Mouse (Mus musculus): Measurements from ENCODE around the gene Scrn1.

Scrn1 gene

DNA sequence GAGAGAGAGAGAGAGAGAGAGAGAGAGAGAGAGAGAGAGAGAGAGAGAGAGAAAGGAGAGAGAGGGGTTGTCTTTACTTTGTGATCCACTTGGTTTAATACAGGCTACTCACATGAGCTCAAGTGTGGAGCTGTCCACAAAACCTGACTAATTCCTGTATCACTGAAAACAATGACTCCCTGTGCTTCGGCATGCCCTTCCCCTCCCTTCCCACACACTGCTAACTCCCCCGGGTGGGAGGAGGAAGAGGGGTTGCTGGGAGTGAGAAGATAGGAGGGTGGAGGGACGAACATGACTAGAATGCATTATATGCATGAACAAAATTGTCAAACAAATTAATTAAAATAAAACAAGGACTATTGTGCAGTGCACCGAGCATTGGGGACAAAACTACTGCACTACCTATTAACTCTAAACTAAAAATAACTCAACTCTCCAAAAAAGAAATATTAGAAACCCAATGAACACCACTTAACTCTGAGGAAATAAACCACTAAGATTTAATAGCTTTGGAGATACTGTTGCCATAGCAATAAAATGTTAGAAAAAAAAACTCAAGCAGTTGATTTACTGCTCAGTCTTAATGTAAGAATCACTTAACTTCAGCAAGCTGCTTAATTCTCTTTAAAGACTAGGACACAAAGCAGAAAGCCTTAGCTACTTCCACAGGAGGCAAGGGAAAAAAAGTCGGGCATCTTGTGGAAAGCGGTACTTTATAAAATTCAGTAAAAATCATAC lies 7.1 kb upstream of the Scrn1 start:
- in situ Hi-C loops (cut with MboI; ENCODE audit: low sequenced_read_pairs) = no loop called here

DNA sequence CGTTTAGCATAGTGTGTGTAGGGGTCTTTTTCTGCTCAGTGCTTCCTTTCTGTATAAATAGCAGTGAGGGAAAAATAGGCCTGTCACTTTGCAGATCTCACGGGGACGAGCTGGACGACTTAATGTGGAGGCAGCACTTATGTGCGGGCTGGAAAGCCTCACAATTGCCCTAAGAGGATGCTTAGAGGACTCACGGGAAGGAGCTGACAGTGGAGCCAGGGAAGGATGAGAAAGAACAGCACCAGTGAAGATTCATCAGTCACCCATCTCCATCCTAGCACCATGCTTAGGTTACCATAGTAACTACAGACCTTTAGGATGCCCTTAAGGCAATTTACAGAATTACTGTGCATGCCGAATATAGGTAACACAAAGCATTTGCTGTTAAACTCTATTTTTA lies 3.5 kb upstream of the Scrn1 start:
- in situ Hi-C loops (cut with MboI; ENCODE audit: low sequenced_read_pairs) = no loop called here

DNA sequence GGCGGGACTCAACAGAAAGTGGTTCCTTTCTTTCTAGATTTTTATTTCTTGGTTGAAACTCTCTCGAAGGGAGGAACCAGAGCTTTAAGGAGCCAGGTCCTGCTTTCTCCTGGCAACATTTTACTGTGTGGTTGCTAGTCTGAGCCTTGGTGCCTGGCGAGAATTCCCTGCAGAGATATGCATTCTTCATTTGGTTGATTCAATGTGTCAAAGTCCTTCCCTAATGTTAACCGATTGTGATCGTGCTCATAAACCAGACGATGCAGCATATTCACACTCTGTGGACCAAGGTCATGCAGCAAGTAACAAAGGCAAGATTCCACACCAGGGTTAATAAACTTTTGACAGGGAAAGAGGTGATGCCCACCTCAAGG lies 244 bp upstream of the Scrn1 start:
- in situ Hi-C loops (cut with MboI; ENCODE audit: low sequenced_read_pairs) = no loop called here

DNA sequence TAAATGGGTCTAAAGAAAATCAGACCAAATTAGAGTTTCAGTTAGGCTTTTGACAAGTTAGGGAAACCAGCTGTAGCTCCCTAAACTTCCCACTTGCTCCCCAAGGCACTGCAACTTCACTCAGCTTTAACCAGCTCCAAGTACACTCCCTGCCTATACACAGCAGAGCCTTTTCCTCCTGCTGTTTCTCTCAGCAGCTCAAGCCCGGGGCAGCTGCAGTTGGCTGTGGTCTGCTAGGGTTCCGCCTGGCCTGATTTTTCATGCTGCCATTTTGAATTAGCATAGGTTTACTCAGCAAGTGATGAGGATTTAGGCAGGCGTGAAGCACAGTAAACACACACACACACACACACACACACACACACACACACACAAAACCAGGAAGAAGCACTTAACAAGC lies 1.3 kb downstream of the Scrn1 start:
- in situ Hi-C loops (cut with MboI; ENCODE audit: low sequenced_read_pairs) = no loop called here

DNA sequence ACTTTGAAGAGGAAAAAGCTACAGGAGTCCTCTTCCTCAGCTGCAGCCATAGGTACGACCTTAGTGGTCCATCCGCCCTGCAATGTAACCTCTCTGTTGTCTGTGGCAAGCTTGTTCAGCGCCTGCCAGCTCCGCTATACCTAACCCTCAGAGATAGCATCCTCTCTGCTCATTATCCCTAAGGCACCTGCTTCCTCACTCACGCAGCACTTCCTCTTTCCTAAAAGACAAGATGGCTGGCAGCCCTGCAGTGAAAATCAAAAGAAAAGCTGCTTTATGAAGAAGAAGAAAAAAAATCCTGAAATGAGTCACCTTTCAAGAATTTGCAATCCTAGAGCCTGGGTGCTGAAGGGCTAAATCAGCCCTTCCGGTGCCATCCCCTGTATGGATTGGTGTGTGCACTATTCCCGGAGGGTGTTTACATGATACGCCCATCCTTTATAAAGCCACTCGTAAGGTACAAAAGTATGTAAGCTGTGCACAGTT lies 1.7 kb downstream of the Scrn1 start:
- in situ Hi-C loops (cut with MboI; ENCODE audit: low sequenced_read_pairs) = no loop called here

DNA sequence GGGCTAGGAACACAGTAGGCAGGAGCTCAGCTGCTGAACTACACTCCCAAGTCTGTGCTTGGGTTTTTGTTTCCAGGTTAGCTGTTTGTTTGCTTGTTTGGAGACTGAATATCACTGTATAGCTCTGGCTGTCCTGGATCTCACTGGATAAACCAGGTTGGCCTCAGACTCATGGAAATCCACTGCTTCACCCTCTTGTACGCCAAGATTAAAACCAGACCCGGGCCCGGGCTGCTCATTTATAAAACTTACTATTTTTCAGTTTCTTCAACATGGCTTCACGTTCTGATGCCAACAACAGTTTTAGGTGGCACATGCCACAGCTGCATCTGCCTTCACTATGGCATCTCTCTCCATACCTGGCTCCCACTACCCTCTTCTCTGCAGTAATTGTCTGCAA lies 2.7 kb downstream of the Scrn1 start:
- in situ Hi-C loops (cut with MboI; ENCODE audit: low sequenced_read_pairs) = no loop called here

DNA sequence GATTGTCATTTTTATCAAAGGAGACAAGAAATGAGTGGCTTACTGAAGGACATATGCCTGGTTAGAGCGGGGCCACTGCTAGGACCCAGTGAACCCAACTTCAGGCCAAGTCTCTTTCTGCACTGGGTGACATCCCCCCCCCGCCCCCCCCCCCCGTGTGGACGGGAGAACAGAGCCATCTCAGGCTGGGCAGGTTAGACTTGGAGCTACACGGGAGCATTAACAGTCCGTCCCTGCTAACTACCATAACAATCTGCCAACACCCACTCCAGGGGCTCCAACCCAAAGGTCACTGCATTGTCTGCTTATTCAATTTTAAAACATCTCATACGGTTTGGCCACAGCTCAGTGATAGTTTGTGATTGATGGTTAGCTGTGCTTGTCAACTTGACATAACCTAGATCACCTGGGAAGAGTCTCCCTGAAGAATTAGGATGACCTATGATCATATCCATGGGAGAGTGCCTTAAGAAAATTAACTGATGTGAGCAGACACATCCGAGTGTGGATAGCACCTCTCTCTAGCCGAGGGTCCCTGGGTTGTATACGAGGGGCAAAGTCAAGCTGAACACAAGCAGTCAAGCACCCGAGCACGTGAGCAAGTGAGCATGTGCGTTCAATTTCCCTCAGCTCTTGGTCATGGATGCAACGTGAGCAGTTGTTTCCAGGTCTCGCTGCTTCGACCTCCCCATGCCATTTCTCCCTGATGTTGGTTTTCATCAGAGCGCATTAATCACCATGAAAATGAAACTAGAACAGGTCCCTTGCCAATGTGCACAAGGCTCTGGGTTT lies 4.1 kb downstream of the Scrn1 start:
- in situ Hi-C loops (cut with MboI; ENCODE audit: low sequenced_read_pairs) = no loop called here

DNA sequence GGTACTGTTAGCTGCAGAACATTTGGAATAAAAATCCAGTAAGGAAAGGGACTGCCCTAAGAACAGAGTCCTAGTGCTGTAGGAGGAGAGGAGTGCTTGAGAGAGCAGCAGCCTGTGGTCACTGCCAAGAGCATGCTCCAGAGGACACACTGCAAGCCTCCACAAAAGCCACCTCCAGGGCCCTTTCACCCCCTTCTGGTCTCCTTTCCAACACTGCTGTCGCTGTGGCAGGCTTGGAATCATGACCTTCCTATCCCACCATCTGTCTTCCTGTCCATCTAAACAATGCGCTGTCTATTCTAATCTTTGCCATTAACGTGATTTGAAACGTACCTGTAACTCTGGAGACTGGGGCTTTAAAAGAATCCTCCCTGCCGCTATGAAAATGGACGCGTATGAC lies 7.8 kb downstream of the Scrn1 start:
- in situ Hi-C loops (cut with MboI; ENCODE audit: low sequenced_read_pairs) = no loop called here

DNA sequence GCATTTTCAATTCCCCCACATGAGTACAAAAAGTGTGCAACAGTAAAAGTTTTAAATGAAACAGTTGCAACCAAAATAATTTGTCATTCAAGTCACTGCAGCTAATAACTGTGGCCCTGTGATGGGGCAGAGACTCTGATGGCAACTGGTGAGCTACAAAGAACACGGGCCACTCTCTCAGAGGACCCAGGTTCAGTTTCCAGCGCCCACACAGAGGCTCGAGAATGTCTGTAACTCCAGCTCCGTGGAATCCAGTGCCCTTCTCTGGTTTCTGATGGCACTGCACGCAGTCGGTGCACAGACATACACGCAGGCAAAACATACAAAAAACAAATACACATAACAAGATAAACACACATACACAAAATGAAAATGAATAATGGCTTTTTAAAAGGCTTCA lies 8.6 kb downstream of the Scrn1 start:
- in situ Hi-C loops (cut with MboI; ENCODE audit: low sequenced_read_pairs) = no loop called here

DNA sequence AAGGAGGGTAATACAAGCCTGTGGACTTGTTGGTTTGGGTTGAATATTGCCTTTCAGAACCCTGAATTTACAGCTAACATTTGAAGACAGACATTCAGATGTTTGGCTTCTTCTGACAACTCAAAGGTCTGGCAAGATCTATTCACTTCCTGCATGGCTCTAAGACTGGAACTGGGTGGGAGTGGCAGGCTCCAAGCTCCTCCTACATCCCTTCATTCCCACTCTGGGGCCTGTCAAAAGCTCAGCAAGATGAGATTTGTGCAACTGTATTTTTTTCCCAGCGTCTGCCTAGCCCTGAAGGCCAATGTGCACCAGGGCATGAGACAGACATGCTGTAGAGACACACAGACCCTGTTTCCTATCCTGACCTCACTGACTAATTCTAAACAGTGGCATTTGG lies 10.5 kb downstream of the Scrn1 start:
- in situ Hi-C loops (cut with MboI; ENCODE audit: low sequenced_read_pairs) = no loop called here

DNA sequence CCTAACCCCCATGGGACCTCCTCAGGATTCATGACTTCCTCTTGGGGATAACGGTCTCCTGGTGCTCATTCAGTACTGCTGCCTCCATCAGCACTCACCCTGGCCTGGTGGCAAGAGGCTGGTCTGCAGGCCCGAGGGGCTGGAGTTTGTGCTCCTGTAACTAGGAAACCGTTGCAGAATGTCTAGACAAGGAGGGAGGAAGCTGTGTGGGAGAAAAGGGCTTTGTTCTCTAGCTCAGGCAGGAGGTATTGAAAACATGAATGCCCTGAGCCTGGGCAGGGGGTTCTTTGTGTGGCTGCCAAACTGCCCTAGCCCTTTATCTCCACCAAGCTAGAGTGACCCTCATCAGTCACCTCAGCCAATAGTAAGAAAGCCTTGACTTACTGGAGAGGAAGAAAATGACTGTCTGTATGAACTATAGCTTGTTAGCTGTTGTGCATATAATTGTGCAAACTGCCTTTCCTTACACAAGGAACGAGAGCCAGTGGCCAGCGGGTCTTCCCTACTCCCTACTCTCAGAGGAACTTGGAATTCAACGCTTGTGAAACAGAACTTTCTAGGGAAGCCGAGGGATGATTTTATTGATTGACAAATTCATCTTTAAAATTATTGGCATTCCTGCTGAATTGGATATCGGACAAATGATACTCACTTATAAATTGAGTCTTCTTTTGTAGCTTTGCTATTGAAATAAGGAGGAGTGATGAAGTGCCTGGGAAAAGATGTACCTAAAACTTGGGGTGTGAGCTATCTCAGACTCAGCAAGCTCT lies 11.8 kb downstream of the Scrn1 start:
- in situ Hi-C loops (cut with MboI; ENCODE audit: low sequenced_read_pairs) = no loop called here

DNA sequence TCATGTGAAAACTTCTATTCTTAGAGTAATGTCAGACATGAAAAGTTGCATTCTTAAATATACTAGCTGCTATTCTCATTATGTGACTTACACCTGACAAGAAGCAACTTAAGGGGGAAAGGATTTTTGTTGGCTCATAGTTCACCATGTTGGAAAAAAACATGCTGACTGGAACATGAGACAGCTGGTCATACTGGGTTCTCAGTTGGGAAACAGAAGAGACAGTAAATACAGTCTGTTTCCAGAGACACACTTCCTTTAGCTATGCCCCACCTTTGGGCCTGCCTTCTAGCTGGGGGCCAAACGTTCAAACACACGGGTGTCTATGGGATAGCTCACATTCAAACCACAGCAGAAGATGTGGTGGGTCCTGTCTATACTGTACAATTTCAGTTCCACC lies 12.7 kb downstream of the Scrn1 start:
- in situ Hi-C loops (cut with MboI; ENCODE audit: low sequenced_read_pairs) = no loop called here

DNA sequence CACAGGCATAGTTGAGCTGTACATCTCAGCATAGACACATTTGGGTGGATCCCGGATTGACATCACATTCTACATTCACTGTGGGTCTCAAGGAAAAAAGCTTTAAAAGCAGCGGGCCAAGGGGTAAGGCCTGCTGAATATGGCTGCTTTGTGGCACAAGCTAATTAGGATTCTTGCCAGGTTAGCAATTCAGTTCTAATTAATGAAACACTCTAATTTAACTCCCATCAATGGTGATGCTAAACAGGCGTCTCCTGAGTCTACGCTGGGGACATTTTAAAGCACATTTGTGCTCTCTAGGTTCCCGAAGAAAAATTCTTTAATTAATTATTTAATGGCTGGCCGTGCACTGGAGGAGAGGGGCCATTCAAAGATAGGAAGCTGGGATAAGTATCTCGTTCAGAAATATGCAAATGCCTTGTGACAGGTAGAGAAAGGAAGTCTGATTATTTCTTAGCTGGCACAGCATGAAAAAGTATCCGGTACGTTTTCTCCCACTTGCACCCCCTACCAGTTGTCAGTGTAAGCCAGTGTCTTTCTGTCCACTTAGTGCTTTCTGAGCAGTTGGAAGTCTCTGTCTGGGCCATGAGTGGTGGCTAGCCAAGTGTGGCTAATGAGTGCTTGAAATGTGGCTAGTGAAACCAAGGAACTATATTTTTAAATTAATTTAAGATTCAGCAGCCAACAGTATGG lies 13.4 kb downstream of the Scrn1 start:
- in situ Hi-C loops (cut with MboI; ENCODE audit: low sequenced_read_pairs) = no loop called here

DNA sequence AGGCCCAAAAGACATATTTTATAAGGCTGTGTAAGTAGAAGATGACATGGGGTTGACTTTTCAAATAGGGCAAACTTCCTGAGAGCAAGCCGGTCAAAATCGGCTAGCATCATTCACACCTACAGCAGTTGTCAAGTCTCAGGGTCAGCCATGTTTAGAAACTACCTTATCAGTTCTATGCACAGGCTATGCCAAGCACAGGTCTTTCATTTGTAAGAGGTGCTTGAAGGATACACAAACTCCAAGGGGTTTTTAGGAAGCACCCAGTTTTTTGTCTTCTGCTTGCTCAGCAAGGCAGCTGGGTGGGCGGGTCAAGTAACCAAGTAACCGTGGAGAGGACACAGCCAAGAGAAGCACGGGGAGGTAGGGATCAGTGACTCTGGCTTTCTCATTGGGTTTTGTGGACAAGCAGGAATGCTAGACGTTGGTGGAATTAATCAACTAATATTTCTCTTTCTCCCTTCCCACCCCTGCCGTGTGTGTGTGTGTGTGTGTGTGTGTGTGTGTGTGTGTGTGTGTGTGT lies 15.4 kb downstream of the Scrn1 start:
- in situ Hi-C loops (cut with MboI; ENCODE audit: low sequenced_read_pairs) = no loop called here

DNA sequence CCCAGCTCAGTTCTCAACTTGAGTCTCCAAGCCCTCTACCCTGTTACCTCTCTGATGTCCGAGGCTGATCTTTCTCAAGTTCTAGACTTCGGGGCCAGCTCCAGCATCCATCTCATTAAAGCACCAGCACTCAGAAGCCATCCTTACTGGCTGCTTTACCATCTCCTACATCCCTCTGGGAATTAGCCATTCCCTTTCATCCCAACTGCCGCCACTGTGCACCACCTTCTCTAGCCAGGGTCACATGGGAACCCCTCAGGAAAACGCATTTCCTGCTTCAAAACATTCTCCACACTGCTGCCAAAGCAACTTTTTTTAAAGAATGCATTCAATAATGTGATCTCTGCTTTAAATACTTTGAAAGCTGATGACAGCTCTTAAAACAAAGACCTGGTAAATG lies 17.0 kb downstream of the Scrn1 start:
- in situ Hi-C loops (cut with MboI; ENCODE audit: low sequenced_read_pairs) = no loop called here

DNA sequence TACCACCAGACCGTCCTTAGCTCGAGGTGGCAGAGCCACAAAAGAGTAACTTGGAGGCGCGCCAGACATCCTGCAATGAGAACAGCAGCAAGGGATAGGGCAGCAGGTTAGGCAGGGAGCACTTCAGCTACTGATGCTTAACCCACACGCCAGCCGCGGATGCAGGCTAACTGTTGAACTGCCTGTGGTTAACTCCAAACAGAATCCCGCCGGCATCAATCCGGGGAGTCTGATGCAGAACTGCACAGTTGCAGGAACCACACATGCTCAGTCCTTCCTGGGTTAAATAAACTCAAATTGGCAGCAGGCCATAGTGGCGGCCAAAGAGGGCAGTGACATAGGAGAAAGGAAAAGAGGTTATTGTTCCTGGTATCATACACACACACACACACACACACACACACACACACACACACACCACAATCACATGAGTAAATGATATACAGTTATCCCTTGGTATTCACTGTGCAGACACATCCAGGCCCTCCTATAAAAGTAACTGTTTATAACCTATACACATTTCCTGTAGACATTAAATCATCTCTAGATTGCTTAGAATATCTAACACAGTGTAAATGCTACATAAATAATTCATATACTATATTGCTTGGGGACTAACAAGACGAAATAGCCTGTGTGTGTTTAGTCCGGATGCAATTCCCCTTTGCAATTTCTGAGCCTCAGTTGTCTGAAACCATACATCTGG lies 17.8 kb downstream of the Scrn1 start:
- in situ Hi-C loops (cut with MboI; ENCODE audit: low sequenced_read_pairs) = no loop called here

DNA sequence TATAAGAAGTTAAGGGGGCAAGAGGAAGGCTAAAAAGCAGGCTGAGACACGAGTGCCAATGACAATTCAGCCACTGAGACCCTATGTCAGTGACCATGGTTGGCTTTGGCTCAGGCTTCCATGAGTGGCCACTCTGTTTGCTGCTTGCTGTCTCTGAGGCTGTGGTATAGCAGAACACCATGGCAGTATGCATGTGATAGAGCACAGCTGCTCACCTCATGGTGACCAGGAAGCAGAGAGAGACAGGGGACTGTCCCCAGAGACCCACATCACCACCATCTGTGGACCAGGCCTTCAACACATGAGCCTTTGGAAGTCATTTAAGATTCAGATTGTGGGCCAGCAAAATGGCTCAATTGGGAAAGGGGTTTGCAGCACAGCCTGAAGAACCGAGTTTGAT lies 22.6 kb downstream of the Scrn1 start:
- in situ Hi-C loops (cut with MboI; ENCODE audit: low sequenced_read_pairs) = no loop called here

DNA sequence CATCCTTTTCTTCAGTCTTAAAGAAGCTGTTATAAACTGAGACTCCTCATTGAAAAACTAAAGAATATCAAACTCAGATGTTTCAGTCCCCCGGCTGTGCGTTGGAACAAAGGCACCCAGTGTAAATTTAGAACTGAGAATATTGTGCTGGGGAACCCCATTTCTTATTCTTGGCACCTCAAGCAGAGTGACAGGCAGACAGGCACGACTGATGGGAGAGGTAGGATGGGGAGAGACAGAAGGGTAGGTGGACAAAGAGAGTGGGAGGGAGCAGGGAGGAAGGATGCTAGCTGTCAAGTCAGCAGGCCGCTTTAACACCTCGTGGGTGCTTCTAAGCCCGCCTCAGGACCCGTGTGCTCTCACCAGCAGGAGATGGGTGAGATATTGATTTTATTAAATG lies 23.5 kb downstream of the Scrn1 start:
- in situ Hi-C loops (cut with MboI; ENCODE audit: low sequenced_read_pairs) = no loop called here

DNA sequence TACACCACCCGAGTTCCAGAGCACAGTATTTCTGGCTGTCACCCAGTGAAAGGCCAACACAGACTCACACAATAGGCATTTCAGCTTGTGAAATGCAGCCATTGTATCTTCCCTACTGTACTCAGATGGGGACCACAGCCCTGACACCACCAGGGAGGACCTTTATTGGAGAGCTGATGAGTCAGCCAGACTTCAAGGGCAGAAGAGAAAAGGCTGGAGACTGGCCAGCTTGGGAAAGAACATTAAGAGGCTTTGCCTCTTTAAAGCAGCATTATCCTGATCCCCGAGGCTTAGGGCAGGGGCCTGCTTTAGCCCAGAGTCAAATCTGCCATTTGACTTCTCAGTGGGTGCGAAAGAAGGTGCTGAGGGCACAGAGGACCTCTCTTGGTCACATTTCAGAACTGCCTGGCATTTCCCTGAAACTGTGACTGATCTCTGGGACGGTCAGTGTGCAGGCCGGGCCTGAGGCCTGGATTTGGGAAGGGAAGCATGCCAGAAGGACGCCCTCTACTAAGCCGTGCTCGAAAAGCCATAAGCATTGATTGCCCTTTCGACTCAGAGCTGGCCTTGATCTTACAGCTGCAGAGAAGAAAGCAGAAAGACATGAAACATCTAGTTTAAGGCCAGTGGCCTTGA lies 25.9 kb downstream of the Scrn1 start:
- in situ Hi-C loops (cut with MboI; ENCODE audit: low sequenced_read_pairs) = no loop called here

DNA sequence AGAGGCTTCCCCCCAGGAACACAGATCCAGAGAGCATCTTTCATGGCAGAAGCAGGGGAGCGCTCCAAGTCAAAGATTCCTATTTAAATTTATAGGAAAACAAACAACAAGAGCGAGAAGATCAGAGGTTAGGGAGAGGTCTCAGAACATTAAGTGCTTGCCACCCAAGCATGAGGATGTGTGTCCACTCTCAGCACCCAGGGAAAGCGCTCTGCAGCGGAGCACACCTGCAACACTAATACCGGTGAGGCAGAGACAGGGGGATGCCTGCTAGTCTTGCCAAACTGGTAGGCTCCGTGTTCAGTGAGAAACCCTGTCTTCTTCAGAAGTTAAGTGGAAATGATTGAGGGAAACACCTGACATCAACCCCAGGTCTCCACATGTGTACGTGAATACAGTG lies 26.9 kb downstream of the Scrn1 start:
- in situ Hi-C loops (cut with MboI; ENCODE audit: low sequenced_read_pairs) = no loop called here

Data from CH12F3 (cell line).